Mouse (Mus musculus): ENCODE results near the gene Nek3.

GRCm38 (mm10) chr8:22134750-22135135 is 31.5 kb downstream of the Nek3 start:
- TF ChIP-seq CTCF (IDR thresholded peaks at IDR 0.05; ENCODE audit: extremely low read depth, insufficient read depth, insufficient read length, insufficient replicate concordance), result no peak
- no peak for TF ChIP-seq POLR2A (IDR thresholded peaks at IDR 0.05; ENCODE audit: low read depth, low read length)

Data from spleen, adult 2 months (tissue).